Mouse (Mus musculus) adipose tissue, adult 10 weeks (tissue): ENCODE measurements around the gene Oxsm. TPM values are rescaled to one million over a fixed set of nuclear protein-coding genes. Genes with fewer than 3 reads are reported as not detected.

Experiments used
- polyA plus RNA-seq: library from polyadenylated mRNA; stranded (reverse); fragments of 350-450 nt; fragmentation: Illumina TruSeq; extraction: RNeasy Lipid Tissue Mini Kit (QIAGEN cat#74804); gene quantifications from one replicate; pipeline ENCODE4 v1.2.3, GENCODE M21; 2014; ENCODE audit warnings: low read depth, low replicate concordance

Oxsm gene
- 12.4 TPM for polyA plus RNA-seq

GRCm38 (mm10) chr14:16249171-16249874 lies at the start of gene Oxsm, which contains the start of gene Ngly1:
Gene Oxsm, minus strand, starts transcription at chr14:16249808.
Gene Ngly1, plus strand, starts transcription at chr14:16249280.

Other genes with a start within 250 kb of the Oxsm start
- gene Ngly1, start 528 bp downstream of the Oxsm start, polyA plus RNA-seq = 34.9 TPM
- 33.9 TPM for gene Top2b, start 115.4 kb upstream of the Oxsm start, polyA plus RNA-seq